Mouse (Mus musculus) midbrain, embryonic 13.5 days (tissue): ENCODE measurements at regions not wholly inside any gene's neighbourhood (a gene's known extent, or its start where the extent isn't known, plus 50 kb on each side); places are given as distances from the start of the nearest gene placed in this dataset.

Experiments
- ATAC-seq: fragments of 200-750 bp; cut with Nextera tagmentation; 2 replicates; pipeline ENCODE4 v1.8.0; 2017; ENCODE audit warnings: mild to moderate bottlenecking, moderate TSS enrichment, moderate library complexity
- H3K27ac ChIP-seq: fragments of 300-500 bp; sonication (generic); 2 replicates; pipeline ENCODE4 v1.5.1; 2015; ENCODE audit warnings: inconsistent platforms, mild to moderate bottlenecking, moderate library complexity
- H3K27me3 ChIP-seq: fragments of 300-500 bp; sonication (generic); 2 replicates; pipeline ENCODE4 v1.6.1; 2015; ENCODE audit warnings: mild to moderate bottlenecking, inconsistent platforms
- H3K36me3 ChIP-seq: fragments of 300-500 bp; sonication (generic); 2 replicates; pipeline ENCODE4 v1.6.1; 2015; ENCODE audit warnings: mild to moderate bottlenecking, inconsistent platforms
- H3K4me1 ChIP-seq: fragments of 300-500 bp; sonication (generic); replicated peaks from 2 replicates; pipeline ENCODE4 v1.6.1; 2015; ENCODE audit warnings: inconsistent platforms
- H3K4me2 ChIP-seq: fragments of 300-500 bp; sonication (generic); replicated peaks from 2 replicates; pipeline ENCODE4 v1.6.1; 2015; ENCODE audit warnings: moderate library complexity, mild to moderate bottlenecking, inconsistent platforms
- H3K4me3 ChIP-seq: fragments of 300-500 bp; sonication (generic); replicated peaks from 2 replicates; pipeline ENCODE4 v1.5.1; 2015; ENCODE audit warnings: mild to moderate bottlenecking, inconsistent platforms
- H3K9ac ChIP-seq: fragments of 300-500 bp; sonication (generic); replicated peaks from 2 replicates; pipeline ENCODE4 v1.6.1; 2015; ENCODE audit warnings: mild to moderate bottlenecking, inconsistent platforms
- H3K9me3 ChIP-seq: fragments of 300-500 bp; sonication (generic); 2 replicates; pipeline ENCODE4 v1.6.1; 2016; ENCODE audit warnings: mild to moderate bottlenecking, inconsistent platforms
- WGBS: fragments of 180-500 bp; shearing (Covaris S2); methylation state at CpG from one replicate; pipeline ENCODE4 v1.1.7; 2015; 5-methylcytosine and 5-hydroxymethylcytosine counted together

- Histone ChIP-seq H3K4me2 (no peak overlapping the region), H3K27me3 (no peaks in the 10 kb centered on the region), H3K27ac (no peak overlapping the region), H3K4me3 (no peak overlapping the region), H3K9me3 (no peaks in the 10 kb centered on the region), H3K36me3 (no peaks in the 10 kb centered on the region), H3K4me1 (no peaks in the 10 kb centered on the region), H3K9ac (no peak overlapping the region)
- ATAC-seq = no peak
Measured at GRCm38 (mm10) chr11:17546286-17546685, 288.9 kb downstream of the C1d start.

- Histone ChIP-seq H3K27ac (no peak overlapping the region), H3K27me3 (no peaks in the 10 kb centered on the region), H3K9me3 (no peaks in the 10 kb centered on the region), H3K4me2 (no peak overlapping the region), H3K4me3 (no peak overlapping the region), H3K36me3 (no peaks in the 10 kb centered on the region), H3K9ac (no peak overlapping the region), H3K4me1 (no peaks in the 10 kb centered on the region)
- 79% methylated on average over 5 of the region's 5 CpGs for WGBS
- ATAC-seq = no peak
Measured at GRCm38 (mm10) chr11:17549148-17549547, 291.8 kb downstream of the C1d start.

- 86% methylated on average over 3 of the region's 3 CpGs for WGBS
- H3K4me1 ChIP-seq = no peaks in the 10 kb centered on the region
- H3K9me3 ChIP-seq = peaks cover 5% of the 10 kb centered on the region; the same call in 1 of the 2 replicates
- H3K4me2 ChIP-seq = no peak overlapping the region
- no peaks in the 10 kb centered on the region for H3K36me3 ChIP-seq
- H3K4me3 ChIP-seq = no peak overlapping the region
- H3K27me3 ChIP-seq = no peaks in the 10 kb centered on the region
- no peak overlapping the region for H3K27ac ChIP-seq
- ATAC-seq = no peak
- H3K9ac ChIP-seq = no peak overlapping the region
Measured at GRCm38 (mm10) chr11:17555276-17555675, 297.9 kb downstream of the C1d start.

GRCm38 (mm10) chr11:17591780-17592487 lies 334.6 kb downstream of the C1d start:
- Histone ChIP-seq H3K9me3 (no peaks in the 10 kb centered on the region), H3K27ac (no peak overlapping the region), H3K36me3 (no peaks in the 10 kb centered on the region), H3K4me1 (no peaks in the 10 kb centered on the region), H3K4me2 (no peak overlapping the region), H3K9ac (no peak overlapping the region), H3K4me3 (no peak overlapping the region), H3K27me3 (no peaks in the 10 kb centered on the region)
- no peak for ATAC-seq
- WGBS = 78% methylated on average over 3 of the region's 3 CpGs

GRCm38 (mm10) chr11:17603726-17604493 lies 346.5 kb downstream of the C1d start:
- Histone ChIP-seq H3K9me3 (no peaks in the 10 kb centered on the region), H3K4me2 (no peak overlapping the region), H3K27me3 (no peaks in the 10 kb centered on the region), H3K9ac (no peak overlapping the region), H3K27ac (no peak overlapping the region), H3K4me1 (no peaks in the 10 kb centered on the region), H3K36me3 (no peaks in the 10 kb centered on the region), H3K4me3 (no peak overlapping the region)
- no peak for ATAC-seq
- 82% methylated on average over 6 of the region's 6 CpGs for WGBS

GRCm38 (mm10) chr11:17620462-17621248 lies 333.0 kb downstream of the Etaa1 start:
- WGBS = 95% methylated on average over 3 of the region's 3 CpGs
- Histone ChIP-seq H3K4me3 (no peak overlapping the region), H3K27ac (no peak overlapping the region), H3K27me3 (no peaks in the 10 kb centered on the region), H3K36me3 (no peaks in the 10 kb centered on the region), H3K9me3 (no peaks in the 10 kb centered on the region), H3K9ac (no peak overlapping the region), H3K4me1 (no peaks in the 10 kb centered on the region), H3K4me2 (no peak overlapping the region)
- ATAC-seq = no peak

- H3K36me3 ChIP-seq = no peaks in the 10 kb centered on the region
- H3K9ac ChIP-seq = no peak overlapping the region
- no peak overlapping the region for H3K27ac ChIP-seq
- no peaks in the 10 kb centered on the region for H3K4me1 ChIP-seq
- no peaks in the 10 kb centered on the region for H3K27me3 ChIP-seq
- H3K4me3 ChIP-seq = no peak overlapping the region
- ATAC-seq = no peak
- no peaks in the 10 kb centered on the region for H3K9me3 ChIP-seq
- H3K4me2 ChIP-seq = no peak overlapping the region
- 89% methylated on average over 2 of the region's 2 CpGs for WGBS
Measured at GRCm38 (mm10) chr11:17629541-17630171, 324.0 kb downstream of the Etaa1 start.

GRCm38 (mm10) chr11:17630172-17630553 lies 323.5 kb downstream of the Etaa1 start:
- no peak overlapping the region for H3K4me3 ChIP-seq
- ATAC-seq = no peak
- H3K4me1 ChIP-seq = no peaks in the 10 kb centered on the region
- H3K27me3 ChIP-seq = no peaks in the 10 kb centered on the region
- H3K9me3 ChIP-seq = no peaks in the 10 kb centered on the region
- no peak overlapping the region for H3K27ac ChIP-seq
- H3K4me2 ChIP-seq = no peak overlapping the region
- WGBS = 60% methylated on average over 1 of the region's 1 CpGs
- H3K9ac ChIP-seq = no peak overlapping the region
- no peaks in the 10 kb centered on the region for H3K36me3 ChIP-seq

- Histone ChIP-seq H3K4me3 (no peak overlapping the region), H3K4me2 (no peak overlapping the region), H3K27me3 (no peaks in the 10 kb centered on the region), H3K36me3 (no peaks in the 10 kb centered on the region), H3K9ac (no peak overlapping the region), H3K4me1 (no peaks in the 10 kb centered on the region), H3K27ac (no peak overlapping the region), H3K9me3 (no peaks in the 10 kb centered on the region)
- WGBS = 64% methylated on average over 3 of the region's 3 CpGs
- no peak for ATAC-seq
Measured at GRCm38 (mm10) chr11:17637158-17637557, 316.5 kb downstream of the Etaa1 start.

- Histone ChIP-seq H3K9ac (no peak overlapping the region), H3K27me3 (no peaks in the 10 kb centered on the region), H3K4me3 (no peak overlapping the region), H3K36me3 (no peaks in the 10 kb centered on the region), H3K4me1 (no peaks in the 10 kb centered on the region), H3K9me3 (no peaks in the 10 kb centered on the region), H3K27ac (no peak overlapping the region), H3K4me2 (no peak overlapping the region)
- ATAC-seq = no peak
- 76% methylated on average over 7 of the region's 7 CpGs for WGBS
Measured at GRCm38 (mm10) chr11:17639922-17640321, 313.8 kb downstream of the Etaa1 start.

- ATAC-seq = no peak
- Histone ChIP-seq H3K36me3 (no peaks in the 10 kb centered on the region), H3K27me3 (no peaks in the 10 kb centered on the region), H3K4me3 (no peak overlapping the region), H3K4me1 (no peaks in the 10 kb centered on the region), H3K9ac (no peak overlapping the region), H3K4me2 (no peak overlapping the region), H3K9me3 (no peaks in the 10 kb centered on the region), H3K27ac (no peak overlapping the region)
Measured at GRCm38 (mm10) chr11:17647441-17647840, 306.2 kb downstream of the Etaa1 start.
